Mouse (Mus musculus) lung, postnatal 0 days (tissue): Measurements from ENCODE around the gene Ccno. TPM values are rescaled to one million over a fixed set of nuclear protein-coding genes. Genes with fewer than 3 reads are reported as not detected.
"Not testable (repeated sequence)": the region's sequence is repeated elsewhere in the genome, so short reads cannot be mapped to it uniquely, and the experiment has no call there.

ENCODE experiments used
- ATAC-seq: fragments of 200-750 bp; cut with Nextera tagmentation; 2 replicates; pipeline ENCODE4 v1.8.0; 2017; ENCODE audit warnings: moderate library complexity
- DNase-seq: peaks from one replicate; pipeline ENCODE4 v3.0.0-alpha.2; 2016; ENCODE audit warnings: low spot score
- H3K27ac ChIP-seq: fragments of 300-500 bp; sonication (generic); 2 replicates; pipeline ENCODE4 v1.5.1; 2014; ENCODE audit warnings: antibody characterized with exemption, mild to moderate bottlenecking, low read length, mixed read lengths
- H3K27me3 ChIP-seq: fragments of 300-500 bp; sonication (generic); replicated peaks from 2 replicates; pipeline ENCODE4 v1.6.1; 2014; ENCODE audit warnings: low read length, mixed read lengths; ENCODE audit not compliant: insufficient read depth
- H3K36me3 ChIP-seq: fragments of 300-500 bp; sonication (generic); 2 replicates; pipeline ENCODE4 v1.6.1; 2014; ENCODE audit warnings: low read length, mixed read lengths; ENCODE audit not compliant: insufficient read depth
- H3K4me1 ChIP-seq: fragments of 300-500 bp; sonication (generic); 2 replicates; pipeline ENCODE4 v1.6.1; 2014; ENCODE audit warnings: antibody characterized with exemption, low read depth, low read length, mixed read lengths; ENCODE audit not compliant: insufficient read depth
- H3K4me2 ChIP-seq: fragments of 300-500 bp; sonication (generic); replicated peaks from 2 replicates; pipeline ENCODE4 v1.6.1; 2014; ENCODE audit warnings: low read depth, mild to moderate bottlenecking, low read length, moderate library complexity, mixed read lengths
- H3K4me3 ChIP-seq: fragments of 300-500 bp; sonication (generic); 2 replicates; pipeline ENCODE4 v1.5.1; 2014; ENCODE audit warnings: low read depth, low read length
- H3K9ac ChIP-seq: fragments of 300-500 bp; sonication (generic); replicated peaks from 2 replicates; pipeline ENCODE4 v1.6.1; 2014; ENCODE audit warnings: low read depth, mild to moderate bottlenecking
- H3K9me3 ChIP-seq: fragments of 300-500 bp; sonication (generic); 2 replicates; pipeline ENCODE4 v1.6.1; 2016; ENCODE audit warnings: low read length, mixed read lengths
- CTCF ChIP-seq: IDR thresholded peaks from 2 replicates; pipeline ENCODE4 v1.5.1; 2016; ENCODE audit warnings: antibody characterized with exemption, mild to moderate bottlenecking
- EP300 ChIP-seq: IDR thresholded peaks from 2 replicates; pipeline ENCODE4 v1.6.1; 2016; ENCODE audit warnings: antibody characterized with exemption, mild to moderate bottlenecking, control low read depth
- WGBS: fragments of 180-500 bp; shearing (Covaris S2); extraction: QIAGEN DNeasy Blood & Tissue Kit; methylation state at CpG from one replicate; pipeline ENCODE4 v1.1.7; 2014; 5-methylcytosine and 5-hydroxymethylcytosine counted together
- polyA plus RNA-seq: library from polyadenylated mRNA; unstranded; fragments of >200 nt; fragmentation: Nextera tagmentation; extraction: Ambion mirVana; gene quantifications from 2 replicates; pipeline ENCODE4 v1.2.1, GENCODE M21; 2015

Gene Ccno
- polyA plus RNA-seq, 1 experiment from 2014 or later, result 6.0 TPM

GRCm38 (mm10) chr13:112997369-112997768 is 9.8 kb downstream of the Ccno start:
- Histone ChIP-seq H3K4me2 (no peak overlapping the region), H3K27me3 (peaks cover 50% of the 10 kb centered on the region), H3K4me1 (peaks cover 11% of the 10 kb centered on the region; the same call in 1 of the 2 replicates), H3K9me3 (no peaks in the 10 kb centered on the region), H3K36me3 (no peaks in the 10 kb centered on the region), H3K27ac (no peak overlapping the region), H3K9ac (no peak overlapping the region), H3K4me3 (no peak overlapping the region)
- ATAC-seq (no peak), DNase-seq (no peak)
- TF ChIP-seq CTCF, result no peak
- TF ChIP-seq EP300, result no peak
- 75% methylated on average over 6 of the region's 6 CpGs for WGBS

- WGBS, result 1% methylated on average over 46 of the region's 46 CpGs
- ATAC-seq (peak; percentile 9), DNase-seq (no peak)
- Histone ChIP-seq H3K4me2 (peak overlapping the region; percentile 59), H3K4me1 (peaks cover 9% of the 10 kb centered on the region; the same call in 1 of the 2 replicates), H3K27me3 (peaks cover 40% of the 10 kb centered on the region), H3K36me3 (no peaks in the 10 kb centered on the region), H3K4me3 (peak overlapping the region; percentile 27), H3K9me3 (no peaks in the 10 kb centered on the region), H3K9ac (no peak overlapping the region), H3K27ac (no peak overlapping the region)
- no peak for TF ChIP-seq CTCF
- no peak for TF ChIP-seq EP300
Measured at GRCm38 (mm10) chr13:112998427-112999201, 11.0 kb downstream of the Ccno start.

- peaks cover 7% of the 10 kb centered on the region; the same call in 1 of the 2 replicates for H3K4me1 ChIP-seq
- H3K27ac ChIP-seq, result peak overlapping the region; percentile 49; the same call in 1 of the 2 replicates
- WGBS, result 33% methylated on average over 3 of the region's 3 CpGs
- H3K9me3 ChIP-seq, result no peaks in the 10 kb centered on the region
- H3K36me3 ChIP-seq, result no peaks in the 10 kb centered on the region
- TF ChIP-seq EP300, result no peak
- no peak for TF ChIP-seq CTCF
- no peak for DNase-seq
- no peak overlapping the region for H3K4me3 ChIP-seq
- ATAC-seq, result peak; percentile 36; the same call in 1 of the 2 replicates
- peaks cover 25% of the 10 kb centered on the region for H3K27me3 ChIP-seq
- H3K4me2 ChIP-seq, result no peak overlapping the region
- no peak overlapping the region for H3K9ac ChIP-seq
Measured at GRCm38 (mm10) chr13:113000090-113000489, 12.5 kb downstream of the Ccno start.

GRCm38 (mm10) chr13:113000576-113001318 is 13.1 kb downstream of the Ccno start:
- no peak overlapping the region for H3K4me2 ChIP-seq
- H3K9me3 ChIP-seq, result no peaks in the 10 kb centered on the region
- peak; percentile 50; the same call in 1 of the 2 replicates for TF ChIP-seq EP300
- no peak for TF ChIP-seq CTCF
- H3K27me3 ChIP-seq, result peaks cover 24% of the 10 kb centered on the region
- peaks cover 7% of the 10 kb centered on the region; the same call in 1 of the 2 replicates for H3K4me1 ChIP-seq
- peak overlapping the region; percentile 49; the same call in 1 of the 2 replicates for H3K27ac ChIP-seq
- ATAC-seq (peak; percentile 97), DNase-seq (peak; percentile 88)
- no peak overlapping the region for H3K4me3 ChIP-seq
- H3K36me3 ChIP-seq, result no peaks in the 10 kb centered on the region
- 37% methylated on average over 9 of the region's 9 CpGs for WGBS
- no peak overlapping the region for H3K9ac ChIP-seq

GRCm38 (mm10) chr13:113012683-113013082 is 25.1 kb downstream of the Ccno start:
- Histone ChIP-seq H3K4me2 (peak overlapping the region; percentile 51), H3K27me3 (no peaks in the 10 kb centered on the region), H3K9me3 (no peaks in the 10 kb centered on the region), H3K36me3 (no peaks in the 10 kb centered on the region), H3K9ac (no peak overlapping the region), H3K27ac (no peak overlapping the region), H3K4me1 (no peaks in the 10 kb centered on the region), H3K4me3 (no peak overlapping the region)
- DNase-seq (no peak), ATAC-seq (no peak)
- TF ChIP-seq EP300 (no peak), CTCF (no peak)
- WGBS, result 69% methylated on average over 6 of the region's 6 CpGs

GRCm38 (mm10) chr13:113013174-113013953 is 25.8 kb downstream of the Ccno start:
- not testable (repeated sequence) for H3K4me1 ChIP-seq, H3K27me3 ChIP-seq, H3K27ac ChIP-seq, H3K9ac ChIP-seq, H3K36me3 ChIP-seq, H3K9me3 ChIP-seq
- DNase-seq (peak; percentile 54), ATAC-seq (peak; percentile 44; the same call in 1 of the 2 replicates)
- Histone ChIP-seq H3K4me2 (peak overlapping the region; percentile 51), H3K4me3 (peak overlapping the region; percentile 41)
- 23% methylated on average over 16 of the region's 20 CpGs for WGBS
